Mouse (Mus musculus) midbrain, postnatal 0 days (tissue): ENCODE data around the gene Spata45. TPM values are rescaled to one million over a fixed set of nuclear protein-coding genes. Genes with fewer than 3 reads are reported as not detected.

Experiments
- ATAC-seq: fragments of 200-750 bp; cut with Nextera tagmentation; 2 replicates; pipeline ENCODE4 v1.8.0; 2017; ENCODE audit warnings: moderate number of reproducible peaks, mild to moderate bottlenecking, moderate TSS enrichment, moderate library complexity; ENCODE audit not compliant: low FRiP score
- DNase-seq: peaks from one replicate; pipeline ENCODE4 v3.0.0-alpha.2; 2015; ENCODE audit warnings: low spot score
- H3K27ac ChIP-seq: fragments of 300-500 bp; sonication (generic); 2 replicates; pipeline ENCODE4 v1.5.1; 2014; ENCODE audit warnings: low read depth, mild to moderate bottlenecking, low read length, mixed read lengths
- H3K27me3 ChIP-seq: fragments of 300-500 bp; sonication (generic); 2 replicates; pipeline ENCODE4 v1.6.1; 2014; ENCODE audit warnings: low read length, control low read depth, mixed read lengths; ENCODE audit not compliant: insufficient read depth
- H3K36me3 ChIP-seq: fragments of 300-500 bp; sonication (generic); 2 replicates; pipeline ENCODE4 v1.6.1; 2014; ENCODE audit warnings: low read length, control low read depth, mixed read lengths; ENCODE audit not compliant: insufficient read depth
- H3K4me1 ChIP-seq: fragments of 300-500 bp; sonication (generic); 2 replicates; pipeline ENCODE4 v1.6.1; 2014; ENCODE audit warnings: mild to moderate bottlenecking, control low read depth, antibody characterized with exemption, low read length, mixed read lengths; ENCODE audit not compliant: insufficient read depth
- H3K4me2 ChIP-seq: fragments of 300-500 bp; sonication (generic); 2 replicates; pipeline ENCODE4 v1.6.1; 2014; ENCODE audit warnings: low read depth, mild to moderate bottlenecking, low read length, mixed read lengths; ENCODE audit not compliant: poor library complexity, severe bottlenecking
- H3K4me3 ChIP-seq: fragments of 300-500 bp; sonication (generic); 2 replicates; pipeline ENCODE4 v1.5.1; 2014; ENCODE audit warnings: low read depth, mild to moderate bottlenecking, low read length, moderate library complexity
- H3K9ac ChIP-seq: fragments of 300-500 bp; sonication (generic); replicated peaks from 2 replicates; pipeline ENCODE4 v1.6.1; 2014; ENCODE audit warnings: mild to moderate bottlenecking, low read length, moderate library complexity, mixed read lengths; ENCODE audit not compliant: poor library complexity, severe bottlenecking
- H3K9me3 ChIP-seq: fragments of 300-500 bp; sonication (generic); 2 replicates; pipeline ENCODE4 v1.6.1; 2016; ENCODE audit warnings: low read length, control low read depth
- CTCF ChIP-seq: IDR thresholded peaks from 2 replicates; pipeline ENCODE4 v1.5.1; 2016; ENCODE audit warnings: antibody characterized with exemption, mild to moderate bottlenecking
- WGBS: fragments of 180-500 bp; shearing (Covaris S2); extraction: QIAGEN DNeasy Blood & Tissue Kit; methylation state at CpG from one replicate; pipeline ENCODE4 v1.1.7; 2014; 5-methylcytosine and 5-hydroxymethylcytosine counted together
- polyA plus RNA-seq: library from polyadenylated mRNA; unstranded; fragments of >200 nt; fragmentation: Nextera tagmentation; extraction: Ambion mirVana; gene quantifications from 2 replicates; pipeline ENCODE4 v1.2.1, GENCODE M21; 2015
- total RNA-seq: library from RNA; depleted of rRNA; stranded (reverse); fragments of >200 nt; gene quantifications from 2 replicates; pipeline ENCODE4 v1.2.3, GENCODE M21; 2014

Spata45 gene
- total and polyA plus RNA-seq, 2 experiments from 2014 or later = not detected

DNA sequence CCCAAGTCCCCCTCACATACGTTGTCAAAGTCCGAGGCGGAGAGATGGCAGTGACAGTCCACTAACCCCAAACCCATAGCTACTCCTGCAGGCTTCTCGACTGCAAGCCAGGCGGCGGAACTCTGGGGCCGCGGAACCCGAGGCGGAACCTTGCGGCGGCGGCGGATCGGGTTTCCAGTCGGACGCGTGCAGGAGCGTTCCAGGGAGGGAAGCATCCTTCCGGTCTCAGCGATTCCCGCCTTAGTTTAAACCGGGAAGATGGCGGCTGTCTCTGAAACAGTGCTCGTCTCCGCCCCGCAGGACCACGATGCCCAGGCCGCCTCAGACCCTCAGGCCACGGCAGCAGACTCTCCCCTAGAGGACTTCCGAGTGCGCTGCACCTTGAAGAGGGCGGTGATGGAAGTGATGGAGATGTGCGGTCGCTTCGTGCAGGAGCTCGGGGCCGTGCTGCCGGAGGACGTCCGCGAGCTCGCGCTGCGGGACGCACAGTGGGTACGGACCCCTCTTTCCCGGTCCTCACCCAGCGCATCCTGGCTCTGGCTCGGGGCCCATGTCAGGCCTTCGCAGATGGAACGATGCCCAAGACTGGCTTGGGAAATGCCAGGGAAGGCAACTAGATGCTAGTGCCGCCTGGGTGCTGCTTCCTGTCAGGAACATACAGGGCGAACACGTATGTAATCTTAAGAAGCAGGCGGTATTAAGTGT, 26.5 kb downstream of the Spata45 start, which contains the start of the genes Tatdn3 and Nsl1:
TSS of gene Tatdn3 (minus strand) at position 152 of the 705 bp plus-strand sequence.
TSS of gene Nsl1 (plus strand) at position 232 of the 705 bp plus-strand sequence.
- no peaks in the 10 kb centered on the region for H3K9me3 ChIP-seq
- H3K27ac ChIP-seq = peak within 1 kb of the TSS; percentile 77
- ATAC-seq = peak; percentile 90
- H3K36me3 ChIP-seq = no peaks in the 10 kb centered on the region
- DNase-seq = peak; percentile 90
- no peaks in the 10 kb centered on the region for H3K27me3 ChIP-seq
- H3K4me2 ChIP-seq = peak within 1 kb of the TSS; percentile 97
- no peaks in the 10 kb centered on the region; the same call in 1 of the 2 replicates for H3K4me1 ChIP-seq
- TF ChIP-seq CTCF = peak; percentile 62
- H3K4me3 ChIP-seq = peak within 1 kb of the TSS; percentile 67
- WGBS = under 1% methylated on average over 56 of the region's 56 CpGs
- peak within 1 kb of the TSS; percentile 72 for H3K9ac ChIP-seq

DNA sequence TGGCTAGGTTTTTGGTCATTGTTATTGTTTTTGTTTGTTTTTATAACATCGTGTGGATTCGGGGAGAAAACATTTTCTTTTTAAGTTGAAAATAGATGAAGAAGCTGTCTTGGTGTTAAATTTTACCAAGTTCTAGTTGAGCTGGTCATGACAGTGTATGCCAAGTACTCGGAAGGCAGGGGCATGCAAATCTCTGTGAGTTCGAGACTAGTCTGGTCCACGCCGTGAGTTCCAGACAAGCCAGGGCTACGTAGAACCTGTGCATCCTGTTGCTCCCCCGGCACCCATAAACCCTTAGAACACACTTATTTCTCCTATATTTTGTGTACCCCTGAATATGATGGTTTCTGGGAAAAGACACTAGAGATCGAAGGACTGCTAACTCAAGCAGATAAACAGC, 27.3 kb downstream of the Spata45 start:
- Histone ChIP-seq H3K9ac (no peak overlapping the region), H3K4me1 (no peaks in the 10 kb centered on the region; the same call in 1 of the 2 replicates), H3K4me3 (peak overlapping the region; percentile 67), H3K9me3 (no peaks in the 10 kb centered on the region), H3K4me2 (peak overlapping the region; percentile 97; the same call in 1 of the 2 replicates), H3K27ac (no peak overlapping the region), H3K36me3 (no peaks in the 10 kb centered on the region), H3K27me3 (no peaks in the 10 kb centered on the region)
- ATAC-seq (no peak), DNase-seq (no peak)
- WGBS = 59% methylated on average over 9 of the region's 9 CpGs
- TF ChIP-seq CTCF = no peak

DNA sequence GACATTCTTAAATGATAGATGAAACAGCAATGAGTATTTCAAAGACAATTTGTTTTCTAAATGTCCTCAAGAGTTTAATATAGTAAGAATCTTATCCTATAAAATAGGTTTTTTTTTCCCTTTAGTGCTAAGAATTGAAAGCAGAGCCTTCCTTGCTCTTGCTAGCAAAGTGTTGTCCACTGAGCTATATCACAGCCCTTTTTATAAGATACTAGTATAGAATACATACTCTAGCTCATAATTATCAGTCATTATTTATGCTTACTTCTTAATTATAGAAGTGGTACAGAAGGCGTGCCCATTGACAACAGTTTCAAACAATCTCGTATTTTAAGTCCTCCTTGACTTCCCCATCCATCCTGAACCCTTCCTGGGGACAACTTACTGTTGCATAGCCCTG, 28.1 kb downstream of the Spata45 start:
- no peak for TF ChIP-seq CTCF
- 89% methylated on average over 2 of the region's 2 CpGs for WGBS

DNA sequence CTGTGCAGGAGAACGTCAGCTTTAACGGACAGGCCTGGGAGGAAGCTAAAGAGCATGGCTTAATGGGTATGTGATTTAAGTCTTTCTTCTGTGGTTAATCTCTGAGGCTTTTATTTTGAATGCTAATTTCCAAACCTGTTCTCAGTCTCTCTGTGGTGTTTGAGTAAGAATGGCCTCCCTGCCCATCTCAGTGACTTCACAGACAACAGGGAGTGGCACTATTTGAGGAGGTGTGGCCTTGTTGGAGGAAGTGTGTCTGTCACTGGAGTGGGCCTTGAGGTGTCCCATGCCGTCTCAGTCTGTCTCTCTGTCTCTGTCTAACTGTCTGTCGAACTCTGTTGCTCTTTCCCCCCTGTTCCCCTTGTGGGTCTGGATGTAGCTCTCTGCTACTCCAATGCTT, 28.7 kb downstream of the Spata45 start:
- no peak for DNase-seq
- Histone ChIP-seq H3K4me1 (no peaks in the 10 kb centered on the region; the same call in 1 of the 2 replicates), H3K4me2 (no peak overlapping the region), H3K9me3 (no peaks in the 10 kb centered on the region), H3K9ac (no peak overlapping the region), H3K27me3 (no peaks in the 10 kb centered on the region), H3K27ac (no peak overlapping the region), H3K36me3 (no peaks in the 10 kb centered on the region), H3K4me3 (no peak overlapping the region)
- no peak for TF ChIP-seq CTCF
- ATAC-seq = no peak
- 85% methylated on average over 4 of the region's 4 CpGs for WGBS

More for the DNA sequence above, 28.1 kb downstream of the Spata45 start:
- Histone ChIP-seq H3K9ac (no peak overlapping the region), H3K27ac (no peak overlapping the region), H3K36me3 (no peaks in the 10 kb centered on the region), H3K4me3 (no peak overlapping the region), H3K9me3 (no peaks in the 10 kb centered on the region), H3K27me3 (no peaks in the 10 kb centered on the region), H3K4me2 (no peak overlapping the region), H3K4me1 (no peaks in the 10 kb centered on the region; the same call in 1 of the 2 replicates)
- no peak for DNase-seq
- ATAC-seq = no peak

DNA sequence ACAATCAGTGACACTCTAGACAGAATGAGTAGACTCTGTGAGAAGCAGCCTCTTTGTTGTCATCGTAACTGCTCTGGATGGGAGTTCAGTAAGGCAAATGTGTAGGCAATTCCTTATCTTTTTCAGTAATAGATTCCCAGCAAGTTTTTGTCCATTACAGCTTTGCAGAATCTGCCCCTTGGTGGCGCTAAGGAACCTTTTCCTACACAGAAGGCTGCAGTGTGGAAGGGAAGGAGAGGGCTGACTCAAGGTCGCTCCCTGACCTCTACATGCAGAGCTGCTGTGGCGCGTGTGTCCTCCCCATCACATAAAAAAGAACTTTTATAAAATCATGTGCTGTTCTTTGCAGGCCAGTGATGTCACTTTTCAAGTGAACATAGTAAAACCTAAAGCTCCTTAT, 31.9 kb downstream of the Spata45 start:
- Histone ChIP-seq H3K36me3 (no peaks in the 10 kb centered on the region), H3K9ac (no peak overlapping the region), H3K4me3 (no peak overlapping the region), H3K27me3 (no peaks in the 10 kb centered on the region), H3K4me1 (no peaks in the 10 kb centered on the region), H3K4me2 (no peak overlapping the region), H3K27ac (no peak overlapping the region), H3K9me3 (no peaks in the 10 kb centered on the region)
- DNase-seq = peak; percentile 21
- WGBS = 89% methylated on average over 5 of the region's 5 CpGs
- peak; percentile 59 for TF ChIP-seq CTCF
- ATAC-seq = no peak

DNA sequence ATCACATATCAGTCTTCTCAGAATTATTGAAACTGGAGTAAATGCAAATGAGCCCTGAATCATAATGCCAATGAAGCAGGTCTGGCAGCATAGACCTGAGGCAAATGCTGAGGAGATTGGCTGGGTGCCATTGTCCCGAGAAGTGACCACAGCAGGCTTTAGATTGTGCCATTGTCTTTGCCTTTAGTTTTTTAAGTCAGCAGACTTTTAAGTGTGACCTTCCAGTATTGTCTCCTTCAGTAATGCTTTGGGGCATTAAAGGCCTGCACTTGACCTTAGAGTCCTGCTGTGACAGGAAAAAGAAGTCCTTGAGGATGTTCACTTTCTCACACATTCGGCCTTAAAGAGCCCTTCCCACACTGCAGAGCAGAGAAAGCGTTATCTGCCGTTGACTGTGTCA, 33.8 kb downstream of the Spata45 start:
- H3K36me3 ChIP-seq = no peaks in the 10 kb centered on the region
- no peak for DNase-seq

More for the DNA sequence above, 33.8 kb downstream of the Spata45 start:
- no peak for TF ChIP-seq CTCF
- Histone ChIP-seq H3K4me2 (no peak overlapping the region), H3K4me1 (no peaks in the 10 kb centered on the region), H3K9me3 (no peaks in the 10 kb centered on the region), H3K9ac (no peak overlapping the region), H3K27ac (no peak overlapping the region), H3K27me3 (no peaks in the 10 kb centered on the region), H3K4me3 (no peak overlapping the region)
- WGBS = 81% methylated on average over 4 of the region's 4 CpGs
- no peak for ATAC-seq
